Mouse (Mus musculus) myocyte (in vitro differentiated cells): ENCODE data around the gene Cd34.

Source experiments
- CEBPB ChIP-seq: IDR thresholded peaks from 2 replicates; pipeline ENCODE4 v1.6.1; 2011; ENCODE audit warnings: mild to moderate bottlenecking, moderate library complexity; ENCODE audit not compliant: poor library complexity, insufficient read depth, severe bottlenecking
- MAX ChIP-seq: IDR thresholded peaks from one replicate; pipeline ENCODE4 v1.6.1; 2011; ENCODE audit warnings: low read depth, mild to moderate bottlenecking, control low read depth
- POLR2A ChIP-seq: IDR thresholded peaks from one replicate; pipeline ENCODE4 v1.6.1; 2011; ENCODE audit warnings: low read depth, mild to moderate bottlenecking, control low read depth, moderate library complexity; ENCODE audit not compliant: insufficient read length
- TCF12 ChIP-seq: IDR thresholded peaks from one replicate; pipeline ENCODE4 v1.6.1; 2011; ENCODE audit warnings: mild to moderate bottlenecking, control low read depth; ENCODE audit not compliant: poor library complexity, insufficient read depth, severe bottlenecking

DNA sequence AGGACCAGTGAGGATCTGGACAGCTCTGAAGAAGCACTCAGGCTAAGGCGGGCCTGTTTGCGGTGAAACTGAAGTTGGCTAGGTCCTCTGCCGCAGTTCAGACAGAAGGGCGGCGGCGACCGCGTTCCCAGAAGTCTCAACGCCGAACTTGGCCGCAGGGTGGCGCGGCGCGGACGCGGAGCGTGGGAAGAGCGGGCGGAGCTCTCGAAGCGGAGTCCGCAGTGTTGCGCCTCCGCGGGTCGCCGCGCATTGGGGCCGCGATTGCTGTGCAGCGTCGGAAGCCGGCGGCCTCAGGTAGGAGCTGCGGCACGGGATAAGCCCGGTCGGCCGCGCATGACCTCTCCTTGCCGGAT lies 37.5 kb downstream of the Cd34 start:
- TF ChIP-seq TCF12: no peak
- TF ChIP-seq POLR2A: peak; percentile 85
- no peak for TF ChIP-seq CEBPB
- no peak for TF ChIP-seq MAX
